Mouse (Mus musculus): ENCODE measurements at regions not wholly inside any gene's neighbourhood (a gene's known extent, or its start where the extent isn't known, plus 50 kb on each side); places are given as distances from the start of the nearest gene placed in this dataset.

DNA sequence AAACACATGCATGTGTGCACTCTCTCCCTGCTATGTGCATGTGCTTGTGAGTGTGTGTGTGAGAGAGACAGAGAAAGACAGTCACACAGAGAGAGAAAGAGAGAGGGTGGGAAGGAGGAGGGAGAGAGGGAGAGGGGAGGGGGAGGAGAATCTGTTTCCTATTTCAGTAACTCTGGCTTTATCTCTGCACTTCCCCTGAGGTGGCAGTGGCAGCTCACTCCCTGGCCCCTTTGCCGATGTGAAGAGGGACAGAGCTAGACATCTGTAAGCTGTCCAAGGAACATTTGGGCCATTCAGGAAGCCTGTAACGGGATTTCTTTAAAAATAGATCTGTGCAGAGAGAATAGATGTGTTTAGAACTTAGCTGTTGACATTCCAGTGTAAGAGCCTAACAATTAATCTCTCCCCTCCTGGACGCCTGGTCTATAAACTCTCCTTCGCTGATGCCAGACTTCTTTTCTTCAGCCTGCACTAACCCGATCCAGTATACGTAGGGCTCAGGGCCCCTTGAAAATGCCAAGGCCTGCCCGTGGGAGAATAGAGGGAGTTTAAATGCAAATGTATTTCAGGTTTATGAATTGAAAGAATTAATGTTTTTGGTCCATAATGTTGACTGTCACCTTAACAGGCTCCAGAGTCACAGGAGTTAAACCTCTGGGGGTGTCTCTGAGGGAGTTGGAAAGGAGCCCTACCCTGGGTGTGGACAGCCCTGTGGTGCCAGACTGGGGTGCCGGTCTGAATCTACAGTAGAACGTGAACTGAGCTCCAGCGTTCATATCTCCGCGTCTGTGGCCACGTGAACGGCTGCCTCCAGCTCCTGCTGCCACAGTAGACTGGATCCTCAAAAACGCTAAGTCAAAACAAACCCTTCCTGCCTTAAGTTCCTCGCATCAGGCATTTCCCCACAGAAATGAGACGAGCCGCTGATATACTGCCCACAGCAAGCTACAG is 336.6 kb upstream of the Gm10131 start:
- DNase-seq, result peak; percentile 18

DNA sequence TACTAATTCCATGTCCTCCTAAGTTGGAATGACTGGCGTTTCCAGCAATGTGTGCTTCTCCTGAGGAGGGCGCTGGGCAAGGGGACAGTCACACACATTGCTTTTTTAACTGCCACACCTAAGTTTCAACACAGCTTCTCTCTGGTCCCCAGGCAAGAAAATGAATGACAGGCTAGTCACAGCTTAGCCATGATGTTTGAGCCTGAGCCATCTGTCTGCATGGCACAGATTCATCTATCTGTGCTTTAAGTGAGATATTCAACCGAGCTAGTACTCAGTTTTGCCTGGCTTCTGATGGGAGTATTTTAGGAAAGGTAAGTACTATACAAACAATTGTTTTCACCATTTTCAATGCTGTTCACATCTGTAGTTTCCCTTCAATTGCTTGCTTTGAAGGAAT is 331.2 kb upstream of the Gm10131 start:
- DNase-seq, result no peak

DNA sequence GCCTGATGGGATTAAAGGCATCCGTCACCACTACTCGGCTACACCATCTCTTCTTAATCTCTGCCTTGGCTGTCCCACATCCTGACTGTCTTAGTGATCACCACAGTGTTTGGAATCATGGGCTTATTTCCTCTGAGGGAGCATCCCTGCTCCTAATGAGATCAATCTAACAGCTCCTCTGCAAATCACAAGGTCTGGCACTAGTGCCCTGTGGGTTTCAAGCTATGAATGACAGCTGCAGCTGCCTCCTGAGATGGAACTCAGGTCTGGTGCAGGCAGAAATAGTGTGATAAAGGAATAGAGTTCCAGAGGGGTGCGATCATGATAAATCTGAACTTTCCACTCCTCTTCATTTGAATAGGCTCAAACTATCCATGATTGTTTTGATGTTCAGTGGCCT is 330.2 kb upstream of the Gm10131 start:
- DNase-seq, result no peak

DNA sequence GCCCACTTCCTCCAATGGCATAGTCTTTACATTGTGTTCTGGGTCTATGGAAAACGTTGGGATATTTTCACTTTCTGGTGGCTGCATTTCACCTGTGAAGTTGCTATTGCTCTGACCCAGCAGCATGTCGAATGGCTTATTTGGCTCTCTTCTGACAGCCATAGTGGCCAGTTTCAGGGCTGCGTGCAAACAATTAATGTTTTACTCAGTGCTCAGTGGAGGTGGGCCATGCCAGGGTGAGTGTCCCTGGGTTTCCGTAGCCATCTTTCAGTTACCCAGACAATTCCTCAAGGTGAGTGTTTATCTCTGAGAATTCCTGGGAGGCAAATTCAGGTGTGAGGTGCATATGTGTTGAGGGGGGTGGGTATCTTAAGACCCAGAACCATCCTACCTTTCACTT is 329.2 kb upstream of the Gm10131 start:
- DNase-seq, result peak; percentile 20

DNA sequence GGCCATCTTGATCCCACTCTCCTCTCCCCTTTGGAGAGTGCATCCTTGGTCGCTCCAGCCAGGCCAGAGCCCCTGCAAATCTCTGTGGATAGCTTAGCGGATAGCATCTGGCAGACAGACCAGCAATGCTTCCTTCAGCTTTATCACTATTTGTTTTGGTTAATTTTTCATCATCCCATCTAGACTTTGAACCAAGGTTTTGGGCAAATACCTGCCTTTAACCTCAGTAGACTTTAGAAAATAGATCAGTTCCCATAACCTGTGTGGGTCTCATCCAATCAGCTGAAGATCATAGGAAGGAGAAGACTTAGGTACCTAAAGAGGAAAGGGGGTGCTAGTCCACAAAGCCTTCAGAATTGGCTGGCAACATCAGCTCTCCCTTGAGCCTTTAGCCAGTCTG is 327.2 kb upstream of the Gm10131 start:
- DNase-seq, result no peak

DNA sequence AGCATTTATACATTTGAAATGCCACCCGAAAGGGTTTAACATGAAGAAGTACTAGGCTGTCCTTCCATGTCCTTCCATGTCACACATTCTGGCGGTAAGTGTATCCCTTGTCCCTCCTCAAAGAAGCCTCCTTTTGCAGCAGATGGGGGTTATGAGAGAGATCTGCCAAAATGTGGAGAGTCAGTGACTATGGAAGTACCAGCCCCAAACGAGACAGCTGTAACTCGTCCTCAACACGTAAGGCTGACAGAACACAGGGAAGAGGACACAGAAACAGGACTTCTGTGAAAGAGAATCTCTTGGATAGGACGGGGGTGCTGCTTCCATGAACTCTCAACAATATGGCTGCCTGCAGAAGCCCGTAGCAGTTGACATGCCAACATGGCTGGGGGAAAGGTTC is 320.4 kb upstream of the Gm10131 start:
- no peak for DNase-seq

DNA sequence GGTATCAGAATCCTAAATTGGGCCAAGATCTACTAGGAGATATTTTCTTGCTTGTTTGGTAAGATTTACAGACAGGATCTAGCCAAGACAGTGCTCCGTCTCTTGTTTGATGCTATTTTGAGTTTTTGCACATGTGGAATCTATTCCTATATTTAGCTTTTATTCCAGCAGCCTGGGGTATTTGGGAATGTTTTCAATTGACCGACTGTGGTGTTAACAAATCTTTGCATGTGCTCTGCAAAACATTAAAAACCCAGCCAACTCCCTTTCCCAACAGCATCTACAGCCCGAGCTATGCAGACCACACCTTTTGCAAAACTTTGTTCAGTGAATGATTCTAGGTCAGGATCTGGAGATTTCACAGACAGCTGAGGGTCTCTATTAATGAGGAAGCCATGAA is 317.7 kb upstream of the Gm10131 start:
- DNase-seq, result no peak

DNA sequence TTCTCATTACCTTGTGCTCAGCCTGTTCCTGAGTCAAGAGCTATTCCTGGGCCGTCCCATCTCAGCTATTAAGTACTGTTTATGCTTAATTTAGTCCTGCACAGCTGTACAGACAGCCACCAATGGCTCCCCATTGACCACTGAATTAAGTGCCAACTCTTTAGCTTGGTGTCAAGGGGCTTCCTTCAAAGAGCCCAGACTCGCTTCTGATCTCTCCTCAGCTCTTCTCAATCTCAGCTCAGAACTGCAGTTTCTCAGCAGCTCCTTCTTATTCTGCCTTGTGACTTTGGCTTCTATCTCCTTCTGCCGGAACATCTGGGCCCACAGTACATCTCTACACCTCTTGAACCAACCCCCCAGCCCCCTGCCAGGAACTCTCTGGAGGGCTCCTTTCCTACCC is 290.0 kb upstream of the Gm10131 start:
- DNase-seq, result no peak

DNA sequence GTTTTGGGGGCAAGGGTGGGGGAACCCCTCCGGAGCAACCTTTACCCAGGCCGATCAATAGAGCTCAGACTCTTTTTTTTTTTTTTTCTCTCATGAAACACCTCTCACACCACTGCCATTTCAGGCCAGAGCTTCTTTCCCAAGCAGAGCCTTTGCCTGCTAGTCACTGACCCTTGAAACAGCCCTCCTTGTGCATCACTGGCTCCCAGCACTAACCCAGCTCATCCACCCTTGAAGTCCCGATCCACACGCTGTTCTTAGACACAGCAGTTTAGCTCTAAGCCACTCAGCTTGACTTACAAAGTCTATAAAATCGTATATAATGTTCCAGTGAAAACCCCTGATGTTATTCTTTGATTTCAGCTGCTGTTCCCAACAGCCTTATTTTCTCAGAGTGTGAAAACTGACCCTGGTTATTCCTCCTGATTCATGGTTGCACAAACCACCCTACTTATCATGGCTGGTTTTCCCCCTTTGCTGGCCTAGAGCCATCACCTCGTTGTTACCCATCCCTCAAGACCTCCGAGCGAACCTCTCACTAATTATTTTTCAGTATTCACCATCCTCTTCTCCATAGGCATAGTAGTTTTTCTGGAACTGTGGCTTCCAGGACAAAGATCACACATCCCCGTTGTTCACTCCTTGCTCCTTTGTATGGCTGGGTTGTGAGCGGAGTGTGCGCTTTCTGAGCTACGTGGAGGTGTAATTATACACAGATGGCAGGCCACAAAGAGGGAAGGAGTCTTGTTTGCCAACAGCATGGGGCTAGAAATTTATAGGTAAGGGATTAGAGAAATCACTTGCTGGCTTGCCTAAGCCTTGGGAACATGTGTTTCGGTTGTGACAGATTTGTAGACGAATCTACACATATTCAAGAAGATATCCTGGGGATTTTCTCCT is 287.6 kb upstream of the Gm10131 start:
- DNase-seq, result no peak

DNA sequence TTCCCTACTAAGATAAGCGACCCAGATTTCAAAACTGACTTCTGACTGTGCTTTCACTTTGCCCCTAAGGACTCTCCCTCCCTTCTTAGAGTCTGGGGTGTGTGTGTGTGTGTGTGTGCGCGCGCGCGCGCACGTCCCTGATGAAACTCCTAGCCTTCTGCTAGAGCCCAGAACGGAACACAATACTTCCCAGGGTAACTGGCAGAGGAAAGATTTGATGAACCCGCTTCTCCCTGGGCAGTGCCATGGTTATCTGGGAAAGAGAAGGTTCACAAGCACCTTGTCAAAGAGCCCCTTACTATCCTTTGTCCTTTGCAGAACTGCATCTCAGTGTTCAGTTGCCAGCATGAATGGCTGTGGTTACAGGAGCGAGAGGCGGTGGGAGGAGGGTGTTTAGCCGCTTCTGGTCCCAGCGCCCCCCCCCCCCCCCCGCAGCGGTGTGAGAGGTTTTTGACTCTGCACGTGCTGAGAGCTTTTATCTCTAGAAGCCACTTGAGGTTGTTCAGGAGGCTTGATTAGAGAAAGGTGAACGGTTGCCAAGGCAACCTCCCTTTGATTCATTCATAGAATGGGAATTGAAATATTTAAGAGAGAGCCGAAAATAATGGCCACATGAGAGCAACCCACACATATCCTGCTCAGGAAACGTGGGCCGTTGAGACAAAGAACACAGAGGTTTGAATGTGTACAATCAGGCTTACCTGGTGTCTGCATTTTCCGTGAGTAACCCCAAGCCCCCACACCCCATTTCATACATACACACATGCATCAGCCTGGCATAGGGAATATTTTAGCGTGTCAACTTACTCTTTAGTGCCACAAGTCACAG is 286.3 kb upstream of the Gm10131 start:
- DNase-seq, result no peak

DNA sequence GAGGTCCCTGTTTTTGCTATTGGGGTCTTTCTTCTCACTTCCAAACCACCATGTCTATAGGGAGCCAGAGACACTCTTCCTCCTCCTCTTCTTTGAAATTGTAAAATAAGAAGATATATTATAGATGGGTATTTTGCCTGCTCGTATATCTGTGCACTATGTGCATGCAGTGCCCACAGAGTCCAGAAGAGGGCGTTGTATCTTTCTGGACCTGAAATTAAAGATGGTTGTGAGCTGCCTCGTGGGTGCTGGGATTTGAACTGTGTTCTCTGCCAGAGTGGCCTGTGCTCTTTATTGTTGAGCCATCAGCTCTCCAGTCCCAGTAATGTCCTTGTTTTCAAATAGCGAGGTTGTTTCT is 285.7 kb upstream of the Gm10131 start:
- no peak for DNase-seq

DNA sequence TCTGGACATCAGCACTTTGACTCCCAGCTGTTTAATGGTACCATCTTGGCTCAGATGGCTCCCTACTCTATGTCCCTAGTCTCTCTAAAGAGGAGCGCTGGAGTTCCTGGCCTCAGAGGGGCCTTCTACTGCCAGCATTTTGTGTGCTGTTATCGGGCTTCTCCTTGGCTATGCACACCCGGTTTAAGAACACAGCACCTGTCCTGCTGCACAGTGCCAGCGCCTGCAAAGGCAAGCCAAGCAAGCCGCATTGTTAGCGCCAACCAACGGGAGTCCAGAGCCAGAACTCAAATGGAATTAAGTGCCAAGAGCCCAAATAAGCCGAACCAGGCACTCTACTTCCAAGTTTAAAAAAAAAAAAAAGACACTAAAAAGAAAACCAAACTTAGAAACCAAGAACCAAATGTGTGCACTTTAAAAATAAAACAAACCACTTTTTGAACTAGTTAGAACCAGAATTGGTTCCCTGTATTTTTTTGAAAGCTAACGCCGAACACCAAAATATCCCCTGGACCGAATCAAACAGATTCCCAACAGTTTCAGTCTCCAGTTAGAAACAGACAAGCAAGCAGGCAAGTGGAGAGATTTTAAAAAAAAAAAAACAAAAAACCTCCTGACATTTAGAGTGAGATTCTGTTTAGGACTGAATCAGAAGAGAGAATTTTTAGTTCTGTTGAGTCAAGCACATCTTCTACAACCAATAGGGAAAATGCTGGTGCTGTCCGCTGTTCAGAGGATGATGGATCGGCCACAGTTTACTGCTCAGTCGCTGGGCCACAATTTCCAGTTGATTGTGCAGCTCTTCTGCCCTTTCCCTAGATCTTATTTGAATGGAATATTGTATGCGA is 281.7 kb upstream of the Gm10131 start:
- no peak for DNase-seq

DNA sequence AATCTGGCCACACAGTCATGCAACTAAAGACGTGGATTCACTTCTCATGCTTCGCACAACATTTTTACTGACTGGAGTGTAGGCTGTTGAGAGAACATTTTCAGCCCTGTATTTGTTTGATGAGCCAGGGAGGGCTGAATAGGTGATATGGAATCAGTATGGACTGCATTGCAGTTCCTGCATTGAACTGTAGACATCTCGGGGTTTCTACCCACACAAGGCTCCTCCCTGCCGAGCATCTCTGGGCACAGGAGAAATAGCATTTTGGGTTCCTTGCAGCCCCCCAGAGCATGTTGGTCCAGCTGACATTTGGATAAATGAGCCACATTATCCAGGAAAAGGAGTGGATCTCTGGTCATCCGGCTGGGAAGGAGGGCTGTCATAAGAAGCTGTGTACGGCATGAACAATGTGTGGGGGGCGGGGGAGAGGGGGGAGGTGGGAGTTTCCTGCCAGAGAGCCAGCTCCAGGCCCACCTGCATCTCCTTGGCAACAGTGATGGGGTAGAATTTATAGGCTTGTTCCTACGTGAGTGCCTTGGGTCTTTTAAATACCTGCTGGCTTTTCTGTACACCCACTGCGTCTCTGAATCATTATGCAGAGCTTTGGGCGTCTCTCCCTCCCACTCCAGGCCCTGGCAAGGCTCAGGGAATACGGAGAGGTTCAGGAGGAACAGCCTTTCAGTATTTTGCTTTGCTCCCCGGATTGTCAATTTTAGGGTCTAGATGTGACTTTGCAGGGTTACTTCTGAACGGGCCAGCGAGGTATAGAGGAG is 280.9 kb upstream of the Gm10131 start:
- DNase-seq, result no peak

DNA sequence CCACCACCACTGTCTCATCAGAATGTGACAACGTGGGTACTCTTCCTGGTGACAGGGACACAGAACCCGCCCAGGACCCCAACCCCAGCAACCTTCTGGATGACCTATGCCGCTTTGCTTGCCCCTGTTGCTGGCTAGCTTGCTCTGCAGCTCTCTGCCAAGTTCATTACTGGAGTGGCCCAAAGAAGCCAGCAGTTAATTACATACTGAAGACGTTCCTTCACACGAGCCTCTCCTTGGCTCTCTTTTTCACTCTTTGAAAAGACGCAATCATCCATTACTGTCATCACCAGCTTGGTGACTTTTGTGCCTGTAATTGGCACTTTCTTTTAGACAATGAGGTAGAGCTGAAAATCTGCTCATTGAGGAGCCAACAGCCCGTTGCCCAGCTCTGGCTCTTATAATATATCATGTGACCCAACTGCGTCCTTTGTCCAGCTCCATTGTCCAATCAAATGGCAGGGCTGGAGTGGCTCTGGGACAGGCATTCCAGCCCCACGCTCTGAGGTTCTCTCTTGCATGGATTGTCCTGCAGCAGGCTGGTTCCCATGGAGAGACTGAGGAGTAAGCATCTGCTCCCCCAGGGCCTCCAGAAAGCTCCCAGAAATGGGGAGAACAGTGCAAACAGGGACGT is 274.4 kb upstream of the Gm10131 start:
- no peak for DNase-seq

DNA sequence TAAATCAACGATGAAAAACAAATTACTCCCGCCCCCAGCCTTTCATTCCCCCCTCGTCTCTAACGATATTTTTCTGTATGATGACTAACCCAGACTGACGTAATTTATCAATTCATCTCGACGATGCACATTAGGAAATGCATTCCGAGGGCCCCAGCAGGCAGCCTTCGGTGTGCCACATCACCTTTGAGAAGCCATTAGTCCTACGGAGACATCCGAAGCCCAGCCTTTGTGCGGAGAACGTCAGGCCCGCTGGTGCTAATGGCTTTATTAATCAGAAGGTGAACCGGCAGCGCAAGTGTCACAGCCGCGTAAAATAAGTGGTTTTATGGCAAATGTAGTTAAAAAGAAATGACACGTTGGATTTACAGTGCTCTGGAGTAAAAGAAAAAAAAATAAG is 269.1 kb upstream of the Gm10131 start:
- no peak for DNase-seq

DNA sequence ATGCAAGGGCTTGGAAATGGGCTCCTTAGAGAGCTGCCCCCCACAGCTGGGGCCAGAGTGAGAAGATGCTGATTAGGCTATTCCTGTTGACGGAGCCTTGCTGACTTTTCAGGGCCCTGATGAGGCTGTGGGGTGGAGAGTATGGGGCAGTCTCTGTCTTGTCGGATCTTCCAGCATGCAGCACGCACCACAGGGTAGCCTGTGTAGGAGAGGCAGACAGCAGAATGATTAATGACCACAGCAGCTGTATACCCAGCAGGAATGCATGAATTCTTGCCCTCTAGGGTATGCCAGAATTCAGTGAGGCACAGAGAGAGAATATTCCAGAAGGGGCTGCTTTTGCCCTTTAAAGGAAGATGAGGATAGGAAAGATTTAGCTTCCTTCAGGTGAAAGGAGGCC is 265.6 kb upstream of the Gm10131 start:
- no peak for DNase-seq

DNA sequence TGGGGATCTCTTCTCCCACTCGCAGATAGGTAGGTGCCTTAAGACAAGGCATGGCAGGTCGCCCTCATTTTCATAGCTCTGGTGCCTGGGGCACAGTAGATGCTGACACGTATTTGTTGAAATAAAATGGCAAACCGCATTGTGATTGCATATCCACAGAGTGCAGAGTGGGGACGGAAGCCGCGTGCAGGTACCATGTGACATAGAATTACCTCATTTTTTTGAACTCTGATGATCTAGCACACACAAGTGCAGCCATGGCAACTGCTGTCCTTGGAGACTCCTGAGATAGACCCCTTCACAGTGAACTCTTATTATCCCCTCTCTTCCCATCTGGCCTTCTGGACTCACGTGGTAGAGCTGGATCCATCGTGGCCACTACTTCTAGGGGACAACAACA is 262.7 kb upstream of the Gm10131 start:
- DNase-seq, result no peak

DNA sequence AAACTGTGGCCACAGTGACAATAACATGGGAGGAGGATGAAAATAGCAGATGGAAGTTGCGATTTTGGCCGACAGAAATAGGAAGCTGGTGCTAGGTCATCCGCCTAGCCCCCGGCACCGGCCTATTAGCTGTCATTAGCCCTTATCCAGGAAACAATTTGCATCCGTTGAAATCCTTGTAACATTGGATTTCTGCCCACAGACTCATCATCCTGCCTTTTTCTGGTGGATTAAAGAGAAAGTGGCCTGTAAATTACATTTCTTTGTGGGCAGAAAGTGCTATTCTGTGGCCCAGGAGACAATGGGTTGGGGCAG is 261.1 kb upstream of the Gm10131 start:
- peak; percentile 28 for DNase-seq

DNA sequence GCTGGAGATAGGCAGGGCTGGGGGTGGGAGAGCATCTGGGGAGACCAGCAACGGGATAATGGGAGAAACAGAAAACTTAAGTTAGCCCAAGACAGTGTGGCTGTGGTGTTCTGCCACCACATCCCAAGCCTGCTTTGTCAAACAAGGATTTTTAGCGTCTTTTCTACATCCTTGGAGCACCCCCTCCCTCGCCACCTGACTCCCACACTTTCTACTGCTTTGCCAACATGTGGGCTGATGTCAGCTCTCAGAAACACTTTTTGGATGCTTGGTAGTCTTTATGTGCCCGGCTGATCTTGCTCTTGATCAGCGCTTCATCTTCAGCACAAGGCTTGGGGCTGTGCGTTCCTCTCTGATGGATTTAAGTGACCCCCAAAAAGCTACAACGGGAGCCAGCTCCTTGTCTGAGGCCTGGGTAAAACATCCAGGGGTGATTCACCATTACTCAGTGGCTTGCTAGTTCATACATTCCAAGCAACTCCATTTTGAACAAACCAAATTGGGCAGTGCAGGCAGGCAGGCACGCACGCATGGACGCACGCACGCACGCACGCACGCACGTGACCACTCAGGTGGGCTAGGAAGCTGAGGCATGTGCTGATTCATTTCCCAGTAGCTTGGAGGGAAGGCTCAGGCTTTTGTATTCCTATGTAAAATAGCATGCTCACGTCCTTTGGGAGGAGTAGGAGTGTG is 260.6 kb upstream of the Gm10131 start:
- no peak for DNase-seq

DNA sequence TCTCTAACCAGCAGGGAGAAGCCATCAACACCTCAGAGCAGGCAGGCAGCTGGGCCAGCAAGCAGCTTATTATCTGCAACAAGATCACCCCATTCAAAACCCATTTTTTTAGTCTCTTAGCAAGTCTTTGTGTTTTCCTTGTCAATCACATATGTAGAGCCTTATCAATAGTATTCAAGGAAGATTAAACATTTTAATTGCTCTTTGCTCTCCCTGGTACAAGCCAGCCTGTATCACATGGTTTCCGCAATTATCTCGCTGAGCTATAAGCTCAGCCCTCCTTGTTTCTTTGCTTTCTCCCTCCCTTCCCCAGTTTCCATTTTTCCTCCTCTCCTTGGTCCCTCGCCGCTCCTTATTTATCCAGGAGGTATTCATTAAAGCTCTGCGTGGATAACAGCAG is 259.9 kb upstream of the Gm10131 start:
- no peak for DNase-seq

Measured in kidney, postnatal 10 days (tissue).